Mouse (Mus musculus) G1E (cell line): Measurements from ENCODE around the gene Gm21987.

ENCODE experiments used
- CTCF ChIP-seq: IDR thresholded peaks from 2 replicates; pipeline ENCODE4 v1.5.1; 2012; ENCODE audit warnings: low read depth, low read length, inconsistent platforms, mixed read lengths
- GATA1 ChIP-seq: IDR thresholded peaks from 2 replicates; pipeline ENCODE4 v1.6.1; 2012; ENCODE audit warnings: borderline replicate concordance, low read length, inconsistent platforms, mixed read lengths
- GATA2 ChIP-seq: IDR thresholded peaks from 2 replicates; pipeline ENCODE4 v1.6.1; 2012; ENCODE audit warnings: low read depth, low read length, inconsistent platforms, borderline replicate concordance
- POLR2AphosphoS5 ChIP-seq: IDR thresholded peaks from 2 replicates; pipeline ENCODE4 v1.6.1; 2012; ENCODE audit warnings: low read depth, low read length, inconsistent platforms; ENCODE audit not compliant: insufficient replicate concordance
- TAL1 ChIP-seq: conservative IDR thresholded peaks from 2 replicates; pipeline ENCODE4 v1.6.1; 2012; ENCODE audit warnings: low read depth, low read length, inconsistent platforms, mixed read lengths

DNA sequence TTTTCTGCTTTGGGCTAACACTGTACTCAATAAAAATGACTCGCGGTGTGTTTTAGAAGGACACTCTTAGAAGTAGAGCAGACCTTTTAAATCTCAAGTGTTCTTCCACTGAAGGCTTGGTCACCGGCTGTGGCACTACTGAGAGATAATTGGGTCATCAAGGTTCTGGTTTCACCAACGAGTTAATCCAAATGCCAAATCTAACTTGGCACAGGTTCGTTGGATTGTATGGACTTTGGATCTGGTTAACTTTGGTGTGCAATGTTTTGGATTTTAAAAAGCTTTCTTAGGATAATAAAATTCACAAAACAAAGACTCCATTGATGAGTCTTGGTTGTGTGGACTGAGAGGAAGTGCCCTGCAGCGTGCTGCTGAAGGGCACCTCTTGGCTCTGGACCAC lies 48.4 kb upstream of the Gm21987 start:
- no peak for TF ChIP-seq CTCF
- TF ChIP-seq GATA1 = no peak
- no peak for TF ChIP-seq POLR2AphosphoS5
- TF ChIP-seq TAL1 = no peak
- TF ChIP-seq GATA2 = no peak
